Comparison of ENCODE assay signal across 44 mouse cellular contexts in genomic region chr3:94344897-94345296, GRCm38 (mm10). TPM values are rescaled to one million over a fixed set of nuclear protein-coding genes. Genes with fewer than 3 reads are reported as not detected.
"Had no signal": no experiment of that assay in that cellular context is flagged by ENCODE, and none has a peak within 500 bp of the region (broad histone marks: within the 10 kb centered on the region; RNA-seq: fewer than 3 reads in every experiment).

No protein-coding gene starts in this region.

- H3K4me2 ChIP-seq: limb, embryonic 12.5 days; limb, embryonic 13.5 days; limb, embryonic 15.5 days; liver, embryonic 11.5 days; liver, embryonic 12.5 days; liver, embryonic 13.5 days; liver, embryonic 15.5 days; lung, embryonic 14.5 days; lung, embryonic 15.5 days; midbrain, embryonic 12.5 days; midbrain, embryonic 13.5 days; midbrain, embryonic 15.5 days had no signal

- H3K4me1 ChIP-seq: limb, embryonic 10.5 days; limb, embryonic 12.5 days; limb, embryonic 13.5 days; limb, embryonic 15.5 days; liver, embryonic 12.5 days; liver, embryonic 13.5 days; liver, embryonic 15.5 days; megakaryocyte, embryonic 14.5 days had no signal

- H3K27me3 ChIP-seq: limb, embryonic 13.5 days; limb, embryonic 15.5 days; liver, embryonic 12.5 days; liver, embryonic 13.5 days; liver, embryonic 15.5 days; lung, embryonic 15.5 days; midbrain, embryonic 12.5 days; midbrain, embryonic 13.5 days; midbrain, embryonic 15.5 days had no signal

- H3K36me3 ChIP-seq: limb, embryonic 10.5 days; limb, embryonic 12.5 days; limb, embryonic 13.5 days; limb, embryonic 15.5 days; liver, embryonic 12.5 days; liver, embryonic 13.5 days; liver, embryonic 15.5 days; lung, embryonic 15.5 days; midbrain, embryonic 10.5 days; midbrain, embryonic 12.5 days; midbrain, embryonic 13.5 days; midbrain, embryonic 15.5 days had no signal

- H3K4me3 ChIP-seq: left cerebral cortex, adult 2 months; limb, embryonic 10.5 days; limb, embryonic 12.5 days; limb, embryonic 13.5 days; limb, embryonic 15.5 days; liver, embryonic 12.5 days; liver, embryonic 13.5 days; liver, embryonic 15.5 days; lung, embryonic 15.5 days; megakaryocyte, embryonic 14.5 days; midbrain, embryonic 10.5 days; midbrain, embryonic 12.5 days; midbrain, embryonic 13.5 days; midbrain, embryonic 15.5 days; myocyte had no signal

- H3K27ac ChIP-seq: left cerebral cortex, adult 2 months; limb, embryonic 10.5 days; limb, embryonic 12.5 days; limb, embryonic 13.5 days; limb, embryonic 15.5 days; liver, embryonic 12.5 days; liver, embryonic 13.5 days; liver, embryonic 14.5 days; liver, embryonic 15.5 days; lung, embryonic 15.5 days; macrophage; midbrain, embryonic 12.5 days; midbrain, embryonic 13.5 days; midbrain, embryonic 15.5 days had no signal

- DNase-seq: left cerebral cortex, postnatal 4 days; liver; liver, embryonic 13.5 days; liver, postnatal 0 days; lung, adult 18-20 months; lung, adult 2 months; lung, embryonic 14.5 days; lung, postnatal 10 days; lung, postnatal 14 days; lung, postnatal 36 days; lung, postnatal 4 days; midbrain, embryonic 14.5 days had no signal

- H3K9ac ChIP-seq: limb, embryonic 12.5 days; limb, embryonic 13.5 days; limb, embryonic 15.5 days; liver, embryonic 12.5 days; liver, embryonic 13.5 days; liver, embryonic 14.5 days; liver, embryonic 15.5 days; liver, postnatal 0 days; lung, embryonic 14.5 days; lung, embryonic 15.5 days; midbrain, embryonic 12.5 days; midbrain, embryonic 13.5 days; midbrain, embryonic 15.5 days had no signal

- H3K9me3 ChIP-seq: limb, embryonic 10.5 days; limb, embryonic 12.5 days; limb, embryonic 13.5 days; limb, embryonic 15.5 days; liver, embryonic 12.5 days; liver, embryonic 13.5 days; liver, embryonic 15.5 days; lung, embryonic 15.5 days; megakaryocyte, embryonic 14.5 days; midbrain, embryonic 10.5 days; midbrain, embryonic 12.5 days; midbrain, embryonic 13.5 days; midbrain, embryonic 15.5 days had no signal

- ATAC-seq: liver, embryonic 12.5 days; liver, postnatal 0 days; lung, postnatal 0 days; midbrain, embryonic 13.5 days; midbrain, embryonic 15.5 days; midbrain, embryonic 16.5 days had no signal

RNA-seq across cellular contexts. Expression of gene Them5, which starts 3.0 kb away (rescaled TPM):
- total RNA-seq: left cerebral cortex, adult 18-20 months; left cerebral cortex, adult 2 months; left cerebral cortex, adult 8-10 months; left cerebral cortex, postnatal 10 days; left cerebral cortex, postnatal 14 days; left cerebral cortex, postnatal 25 days; left cerebral cortex, postnatal 36 days; left cerebral cortex, postnatal 4 days; megakaryocyte progenitor cell, adult 5-6 weeks; megakaryocyte, adult 5-6 weeks; megakaryocyte-erythroid progenitor cell, adult 5-6 weeks; monocyte, adult 5-6 weeks had no signal
- polyA plus RNA-seq: limb, embryonic 10.5 days; limb, embryonic 11.5 days; liver, adult 2 months; liver, embryonic 11.5 days; liver, embryonic 12.5 days; liver, embryonic 13.5 days; liver, embryonic 14.5 days; liver, embryonic 15.5 days; liver, embryonic 16.5 days; liver, postnatal 0 days; macrophage; midbrain, embryonic 10.5 days; midbrain, embryonic 12.5 days; midbrain, embryonic 14.5 days; midbrain, embryonic 15.5 days; midbrain, embryonic 16.5 days; myocyte had no signal

RNA-seq across cellular contexts. Expression of gene C2cd4d, which starts 17.3 kb away (rescaled TPM):
- total RNA-seq: megakaryocyte progenitor cell, adult 5-6 weeks; megakaryocyte, adult 5-6 weeks; megakaryocyte-erythroid progenitor cell, adult 5-6 weeks; monocyte, adult 5-6 weeks had no signal
- polyA plus RNA-seq: liver, embryonic 11.5 days; liver, embryonic 13.5 days; liver, embryonic 16.5 days; macrophage; myocyte had no signal

RNA-seq across cellular contexts. Expression of gene Rorc, which starts 27.7 kb away (rescaled TPM):
- total RNA-seq: megakaryocyte-erythroid progenitor cell, adult 5-6 weeks had no signal
- polyA plus RNA-seq: macrophage had no signal

RNA-seq across cellular contexts. Expression of gene Lingo4, which starts 53.4 kb away (rescaled TPM):
- total RNA-seq: megakaryocyte progenitor cell, adult 5-6 weeks; megakaryocyte, adult 5-6 weeks; monocyte, adult 5-6 weeks had no signal
- polyA plus RNA-seq: limb, embryonic 10.5 days; limb, embryonic 11.5 days; limb, embryonic 12.5 days; liver, embryonic 11.5 days; macrophage; myocyte had no signal
